Mouse (Mus musculus) 416B (cell line): ENCODE results near the gene Sec14l2.
"Not testable (repeated sequence)": the region's sequence is repeated elsewhere in the genome, so short reads cannot be mapped to it uniquely, and the experiment has no call there.

Experiments
- DNase-seq: peaks from one replicate; pipeline ENCODE4 v3.0.0; 2011; ENCODE audit warnings: low read depth

Sec14l2 gene

GRCm38 (mm10) chr11:4133450-4133849, 10.2 kb upstream of the Sec14l2 start:
- peak; percentile 56 for DNase-seq

GRCm38 (mm10) chr11:4128461-4128860, 5.2 kb upstream of the Sec14l2 start:
- not testable (repeated sequence) for DNase-seq

- peak; percentile 16 for DNase-seq
These were observed 3.8 kb upstream of the Sec14l2 start for GRCm38 (mm10) chr11:4127059-4127458.

- DNase-seq, result peak; percentile 87
These were observed 707 bp upstream of the Sec14l2 start for GRCm38 (mm10) chr11:4123922-4124321.

GRCm38 (mm10) chr11:4122226-4122625, 989 bp downstream of the Sec14l2 start:
- DNase-seq, result no peak

GRCm38 (mm10) chr11:4121691-4122090, 1.5 kb downstream of the Sec14l2 start:
- no peak for DNase-seq

GRCm38 (mm10) chr11:4119635-4120034, 3.6 kb downstream of the Sec14l2 start:
- peak; percentile 93 for DNase-seq

- peak; percentile 21 for DNase-seq
These were observed 4.9 kb downstream of the Sec14l2 start for GRCm38 (mm10) chr11:4118081-4118921.

GRCm38 (mm10) chr11:4117372-4118071, 5.7 kb downstream of the Sec14l2 start:
- peak; percentile 49 for DNase-seq

- DNase-seq, result peak; percentile 16
These were observed 6.6 kb downstream of the Sec14l2 start for GRCm38 (mm10) chr11:4116458-4117141.

GRCm38 (mm10) chr11:4115407-4115806, 7.8 kb downstream of the Sec14l2 start:
- no peak for DNase-seq

- DNase-seq, result not testable (repeated sequence)
These were observed 8.7 kb downstream of the Sec14l2 start for GRCm38 (mm10) chr11:4114541-4114940.

GRCm38 (mm10) chr11:4113970-4114369, 9.2 kb downstream of the Sec14l2 start:
- no peak for DNase-seq

- DNase-seq, result no peak
These were observed 9.7 kb downstream of the Sec14l2 start for GRCm38 (mm10) chr11:4113496-4113895.

- DNase-seq, result no peak
These were observed 10.4 kb downstream of the Sec14l2 start for GRCm38 (mm10) chr11:4112861-4113260.

GRCm38 (mm10) chr11:4112033-4112432, 11.2 kb downstream of the Sec14l2 start:
- no peak for DNase-seq

- no peak for DNase-seq
These were observed 14.5 kb downstream of the Sec14l2 start for GRCm38 (mm10) chr11:4108691-4109090.

- DNase-seq, result not testable (repeated sequence)
These were observed 15.3 kb downstream of the Sec14l2 start for GRCm38 (mm10) chr11:4107901-4108300.

- no peak for DNase-seq
These were observed 17.8 kb downstream of the Sec14l2 start for GRCm38 (mm10) chr11:4105444-4105843.

GRCm38 (mm10) chr11:4104989-4105388, 18.2 kb downstream of the Sec14l2 start:
- DNase-seq, result no peak

- DNase-seq, result no peak
These were observed 19.7 kb downstream of the Sec14l2 start for GRCm38 (mm10) chr11:4103522-4103921.

GRCm38 (mm10) chr11:4101851-4102250, 21.4 kb downstream of the Sec14l2 start:
- peak; percentile 94 for DNase-seq

- DNase-seq, result no peak
These were observed 23.8 kb downstream of the Sec14l2 start for GRCm38 (mm10) chr11:4099447-4099846.
